Mouse (Mus musculus) right cerebral cortex, adult 18-20 months (tissue): Measurements from ENCODE around the gene Pccb.

Source experiments
- DNase-seq: peaks from one replicate; pipeline ENCODE4 v3.0.0; 2022; ENCODE audit warnings: mixed read lengths

Pccb gene

DNA sequence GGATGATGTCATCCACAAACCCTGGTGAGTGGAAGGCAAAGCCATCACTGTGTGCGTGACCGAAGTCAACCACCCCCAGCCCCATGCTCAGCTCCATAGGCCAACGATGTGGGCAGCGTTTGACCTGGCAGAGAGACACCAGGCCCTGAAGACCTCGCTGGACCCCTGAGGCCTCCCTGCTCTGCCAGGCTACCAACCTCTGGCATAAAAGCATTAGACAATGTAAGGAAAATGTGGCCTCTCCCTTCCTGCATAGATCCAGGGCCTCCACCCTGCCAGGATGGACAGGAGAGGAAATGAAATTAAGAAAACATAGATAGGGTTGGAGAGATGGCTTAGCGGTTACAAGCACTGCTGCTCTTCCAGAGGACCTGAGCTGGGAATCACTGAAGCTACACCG lies 51.9 kb downstream of the Pccb start:
- DNase-seq: no peak

DNA sequence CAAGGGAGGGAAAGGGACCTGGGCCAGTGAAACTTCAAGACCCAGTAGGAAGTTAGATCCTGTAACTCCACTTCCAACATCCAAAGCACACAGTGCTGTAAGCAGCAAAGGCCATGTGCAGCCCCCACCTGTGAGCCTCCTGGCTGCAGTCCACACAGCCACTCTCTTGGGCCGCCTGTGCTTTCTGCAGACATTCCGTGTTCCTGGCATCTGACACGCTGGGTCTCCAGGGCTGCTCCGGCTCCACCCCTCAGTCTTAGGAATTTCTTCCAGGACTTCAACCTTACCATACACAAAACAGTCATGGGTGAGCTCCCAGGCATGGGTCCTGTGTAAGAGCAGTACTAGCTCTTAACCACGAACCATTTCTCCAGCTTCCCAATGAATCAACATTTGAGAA lies 55.4 kb downstream of the Pccb start:
- DNase-seq: no peak

DNA sequence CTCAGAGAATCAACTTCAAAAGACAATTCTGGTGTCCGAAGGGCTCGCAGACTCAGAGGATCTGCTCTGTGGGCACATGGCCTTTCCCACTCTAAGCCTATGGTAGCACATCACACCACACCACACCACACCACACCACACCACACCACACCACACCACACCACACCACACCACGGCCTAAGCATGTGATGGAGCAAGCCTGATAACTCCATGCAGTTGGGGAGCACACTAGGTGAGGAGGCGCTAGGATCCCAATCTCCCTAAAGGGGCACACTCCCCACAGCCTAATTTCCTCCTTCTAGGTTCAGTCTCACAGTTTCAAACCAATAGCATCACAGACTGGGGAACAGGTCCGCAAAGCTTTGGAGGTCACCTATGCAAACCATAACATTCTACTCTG lies 56.0 kb downstream of the Pccb start:
- DNase-seq: no peak

DNA sequence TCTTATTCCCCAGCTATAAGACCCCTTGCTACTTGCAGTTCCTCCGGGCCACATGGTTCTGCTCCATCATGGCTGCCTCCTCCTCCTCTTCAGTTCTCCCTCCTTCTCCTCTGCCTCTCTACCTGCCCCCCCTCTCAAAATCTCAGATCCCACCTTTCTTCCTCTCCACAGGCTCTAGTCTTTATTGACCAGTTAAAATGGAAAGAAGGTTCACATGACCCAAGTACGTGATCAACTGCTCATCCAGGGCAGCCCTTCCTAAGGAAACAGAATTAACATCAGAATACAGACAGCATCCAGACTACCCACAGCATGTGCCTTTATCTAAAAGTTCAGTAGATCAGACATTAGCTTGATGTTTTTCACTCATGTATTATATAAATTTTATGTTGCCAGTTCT lies 65.2 kb downstream of the Pccb start:
- DNase-seq: no peak

DNA sequence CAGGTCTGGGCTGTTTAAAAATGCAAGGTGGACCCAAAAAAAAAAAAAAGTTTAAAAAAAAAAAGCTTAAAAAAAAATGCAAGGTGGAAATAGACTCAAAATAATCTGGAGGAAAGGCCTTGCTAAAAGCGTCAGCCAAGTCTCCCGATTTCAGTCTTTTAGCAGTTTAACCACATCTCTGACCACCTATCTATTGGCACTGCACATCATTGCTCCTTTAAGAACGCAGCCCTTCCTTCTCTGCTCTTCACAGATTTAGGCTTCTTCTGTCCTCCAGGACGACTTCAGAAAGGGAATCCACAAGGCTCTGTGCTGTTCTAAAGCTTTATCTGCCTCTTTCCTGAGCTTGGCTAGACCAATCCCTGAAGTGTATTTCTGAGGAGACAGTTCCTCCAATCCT lies 70.6 kb downstream of the Pccb start:
- no peak for DNase-seq

DNA sequence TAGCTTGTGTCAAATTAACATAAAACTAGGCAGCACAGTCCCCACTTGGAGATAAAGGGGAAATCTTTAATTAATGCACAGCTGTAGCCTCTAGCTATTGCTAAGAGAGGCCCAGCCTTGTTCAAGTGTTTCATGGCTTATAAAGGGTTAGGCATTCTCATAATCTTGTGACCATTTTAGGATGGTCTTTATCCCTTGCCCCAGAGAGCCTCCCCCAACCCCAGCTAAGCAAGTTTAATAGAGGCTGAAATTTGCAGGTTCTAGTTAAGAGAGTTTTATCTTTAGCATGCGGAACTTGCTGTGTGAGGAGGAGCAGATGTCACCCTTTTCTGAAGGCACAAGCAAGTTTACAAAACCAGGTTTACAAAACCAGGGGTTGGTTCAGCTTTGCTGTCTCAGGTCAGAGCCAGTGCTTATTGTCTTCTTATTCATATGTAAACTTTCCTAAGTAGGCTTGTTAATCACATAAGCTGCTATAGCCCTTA lies 71.2 kb downstream of the Pccb start:
- DNase-seq: no peak

DNA sequence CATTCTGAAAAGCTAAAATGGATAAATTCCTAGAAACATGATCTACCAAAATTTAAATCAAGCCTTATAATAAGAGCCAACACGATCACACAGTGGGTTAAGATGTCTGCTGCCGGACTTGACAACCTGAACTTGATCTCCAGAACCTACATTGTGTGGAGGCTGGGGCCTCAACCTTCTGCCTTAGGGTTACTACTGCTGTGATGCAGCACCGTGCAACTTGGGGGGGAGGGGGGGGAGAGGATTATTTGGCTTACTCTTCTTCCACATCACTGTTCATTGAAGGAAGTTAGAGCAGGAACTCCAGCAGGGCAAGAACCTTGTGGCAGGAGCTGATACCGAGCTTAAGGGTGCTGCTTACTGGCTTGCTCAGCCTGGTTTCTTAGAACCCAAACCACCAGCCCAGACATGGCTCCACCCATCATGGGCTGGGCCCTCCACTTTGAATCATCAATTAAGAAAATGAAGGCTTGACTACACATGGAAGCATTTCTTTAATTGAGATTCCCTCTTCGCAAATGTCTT lies 71.7 kb downstream of the Pccb start:
- DNase-seq: no peak

DNA sequence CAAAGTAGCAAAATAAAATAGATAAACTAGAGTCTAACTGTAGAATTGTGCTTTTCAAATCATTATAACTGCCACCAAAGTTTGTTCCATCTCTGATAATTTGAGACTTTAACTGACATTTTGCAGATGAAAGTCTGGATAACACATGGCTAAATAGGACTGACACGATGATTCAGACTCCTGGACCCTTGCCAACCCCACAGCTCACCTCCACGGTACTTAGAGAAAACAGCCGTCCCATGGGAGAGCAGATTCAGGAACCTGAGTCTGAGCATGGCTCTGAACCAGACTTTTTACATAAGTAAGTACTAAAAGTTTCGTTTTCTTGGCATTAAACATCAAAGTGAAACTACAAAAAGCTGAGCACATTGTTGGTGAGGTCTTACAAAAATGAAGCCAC lies 83.2 kb downstream of the Pccb start:
- DNase-seq: no peak

DNA sequence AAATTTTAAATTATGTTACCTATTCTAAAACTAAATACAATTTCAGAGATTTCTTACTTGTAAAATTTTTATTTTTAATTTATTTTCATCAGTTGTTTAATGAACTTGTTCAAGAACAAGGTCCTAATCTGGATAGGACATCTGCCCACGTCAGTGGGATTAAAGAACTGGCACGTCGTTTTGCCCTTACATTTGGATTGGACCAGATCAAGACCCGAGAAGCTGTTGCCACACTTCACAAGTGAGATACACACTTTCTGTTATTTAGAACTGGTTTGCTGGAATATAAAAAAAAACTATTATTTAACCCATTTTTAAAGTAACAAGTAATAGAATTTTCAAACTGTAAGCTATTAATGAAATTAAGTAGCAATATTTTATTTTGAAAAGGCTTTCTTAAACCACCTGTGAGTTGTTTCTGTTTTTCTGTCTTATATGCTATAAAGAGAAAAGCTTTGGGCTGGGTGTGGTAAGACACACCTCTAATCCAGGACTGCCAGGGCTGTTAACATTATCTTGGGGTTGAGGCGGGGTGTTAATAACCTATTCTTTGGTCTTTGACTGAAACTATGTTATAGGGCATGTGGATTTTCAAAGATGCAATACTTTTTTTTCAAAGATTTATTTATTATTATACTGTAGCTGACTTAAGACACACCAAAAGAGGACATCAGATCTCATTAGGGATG lies 89.9 kb downstream of the Pccb start:
- DNase-seq: no peak

DNA sequence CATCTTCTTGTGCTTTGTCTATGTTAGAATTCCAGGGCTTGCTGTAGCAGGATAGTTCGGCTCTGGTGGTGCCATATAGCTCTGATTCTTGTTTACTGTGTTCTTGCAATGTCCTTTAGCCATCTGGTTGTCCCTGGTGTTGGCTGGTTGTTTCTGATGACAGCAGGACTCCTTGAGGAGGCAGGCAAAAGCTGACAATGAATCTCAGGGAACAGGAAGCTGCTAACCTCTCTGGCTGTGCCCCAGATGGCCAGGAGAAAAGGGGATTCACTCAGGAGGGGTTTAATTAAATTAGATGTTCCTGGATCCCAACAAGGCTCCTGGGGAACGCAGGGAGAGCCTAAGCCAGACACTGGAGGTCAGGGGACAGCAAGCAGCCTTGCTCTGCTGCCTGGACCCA lies 92.7 kb downstream of the Pccb start:
- DNase-seq: no peak
